ENCODE assay signal across 33 mouse cellular contexts in the genomic region with DNA sequence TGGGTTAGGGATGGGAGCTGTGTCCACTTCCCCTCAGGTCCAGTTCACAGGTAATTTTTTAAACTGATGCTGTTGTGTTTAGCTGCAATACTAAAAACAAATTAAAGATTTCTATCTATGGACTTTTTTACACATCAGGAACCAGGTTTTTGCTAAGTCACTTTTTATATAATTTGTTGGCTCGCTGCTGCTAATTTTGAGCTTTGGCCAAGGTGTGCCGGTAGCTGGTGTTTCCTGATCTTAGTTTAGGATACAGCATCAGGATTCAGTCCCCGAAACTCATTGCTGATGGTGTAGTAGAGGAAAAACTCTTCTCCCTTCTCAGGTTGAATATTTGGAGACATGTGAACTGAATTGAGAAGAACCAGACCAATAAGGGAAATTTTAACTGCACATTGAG.
DNase-seq lines count a peak whose midpoint lies in the region; ATAC-seq and TF ChIP-seq lines count a peak whose summit lies in the region.
"Had no signal": no experiment of that assay in that cellular context is flagged by ENCODE, and none has a peak within 500 bp of the region (broad histone marks: within the 10 kb centered on the region; RNA-seq: fewer than 3 reads in every experiment).

No protein-coding gene starts in this region.

- peaks cover 5% of the 10 kb centered on the region; the same call in 1 of the 2 replicates for H3K4me1 ChIP-seq in heart, embryonic 11.5 days (ENCODE audit: control insufficient read depth, insufficient read depth, low read length)
- peaks cover 10% of the 10 kb centered on the region for H3K4me1 ChIP-seq in kidney, adult 2 months (ENCODE audit: control insufficient read depth, insufficient read depth, low read length)
- H3K4me1 ChIP-seq in kidney, embryonic 15.5 days: no peaks in the 10 kb centered on the region
- peaks cover 55 to 60% of the 10 kb centered on the region in 2 experiments for H3K4me1 ChIP-seq in liver, embryonic 14.5 days (replicated peaks; ENCODE audit: control insufficient read depth in 2 of 2, insufficient read depth in 2 of 2, low read length in 1 of 2)
- H3K4me1 ChIP-seq: embryonic facial prominence, embryonic 12.5 days; hindbrain, embryonic 10.5 days; hindbrain, embryonic 15.5 days; limb, embryonic 12.5 days; midbrain, embryonic 12.5 days; neural tube, embryonic 12.5 days had no signal

- H3K36me3 ChIP-seq in heart, embryonic 11.5 days (ENCODE audit: control insufficient read depth, insufficient read depth, low read length): no peaks in the 10 kb centered on the region
- H3K36me3 ChIP-seq in kidney, adult 2 months (ENCODE audit: control insufficient read depth, insufficient read depth, low read length): no peaks in the 10 kb centered on the region
- H3K36me3 ChIP-seq in kidney, embryonic 15.5 days: no peaks in the 10 kb centered on the region
- peaks cover 45% of the 10 kb centered on the region for H3K36me3 ChIP-seq in liver, embryonic 14.5 days (replicated peaks; ENCODE audit: control insufficient read depth, insufficient read depth, low read depth)
- H3K36me3 ChIP-seq: embryonic facial prominence, embryonic 12.5 days; heart, embryonic 15.5 days; hindbrain, embryonic 10.5 days; hindbrain, embryonic 15.5 days; limb, embryonic 12.5 days; midbrain, embryonic 12.5 days; neural tube, embryonic 12.5 days had no signal

- TF ChIP-seq POLR2A in kidney, adult 2 months (IDR thresholded peaks at IDR 0.05; ENCODE audit: low read depth, low read length): no peak

- H3K9me3 ChIP-seq in heart, embryonic 11.5 days (replicated peaks; ENCODE audit: control insufficient read depth, low read length): no peaks in the 10 kb centered on the region
- no peaks in the 10 kb centered on the region for H3K9me3 ChIP-seq in kidney, embryonic 15.5 days (replicated peaks)
- H3K9me3 ChIP-seq in liver, embryonic 14.5 days (ENCODE audit: control insufficient read depth, low read length): no peaks in the 10 kb centered on the region
- H3K9me3 ChIP-seq: embryonic facial prominence, embryonic 12.5 days; heart, embryonic 15.5 days; hindbrain, embryonic 10.5 days; hindbrain, embryonic 15.5 days; limb, embryonic 12.5 days; megakaryocyte, embryonic 14.5 days; midbrain, embryonic 12.5 days; neural tube, embryonic 12.5 days had no signal

- TF ChIP-seq CTCF in kidney, adult 2 months (conservative IDR thresholded peaks at IDR 0.05; ENCODE audit: insufficient read depth, insufficient read length, low read depth, low read length): no peak
- no peak for TF ChIP-seq CTCF in liver, embryonic 14.5 days (IDR thresholded peaks at IDR 0.05; ENCODE audit: low read depth)

- H3K9ac ChIP-seq in heart, embryonic 11.5 days (ENCODE audit: low read depth, low read length): no peak overlapping the region
- no peak overlapping the region for H3K9ac ChIP-seq in kidney, embryonic 15.5 days
- H3K9ac ChIP-seq in liver, embryonic 14.5 days (replicated peaks): no peak overlapping the region
- H3K9ac ChIP-seq: embryonic facial prominence, embryonic 12.5 days; heart, embryonic 15.5 days; hindbrain, embryonic 15.5 days; limb, embryonic 12.5 days; midbrain, embryonic 12.5 days; neural tube, embryonic 12.5 days had no signal

- no peak overlapping the region for H3K4me2 ChIP-seq in heart, embryonic 11.5 days
- H3K4me2 ChIP-seq in kidney, embryonic 15.5 days: no peak overlapping the region
- H3K4me2 ChIP-seq in liver, embryonic 14.5 days (ENCODE audit: low read depth): peak overlapping the region; percentile 11
- H3K4me2 ChIP-seq: embryonic facial prominence, embryonic 12.5 days; heart, embryonic 15.5 days; hindbrain, embryonic 15.5 days; limb, embryonic 12.5 days; midbrain, embryonic 12.5 days; neural tube, embryonic 12.5 days had no signal

- no peak for TF ChIP-seq EP300 in liver, embryonic 14.5 days (IDR thresholded peaks at IDR 0.05; ENCODE audit: low read depth)

- H3K4me3 ChIP-seq in heart, embryonic 11.5 days (ENCODE audit: low read depth, low read length): no peak overlapping the region
- no peak overlapping the region for H3K4me3 ChIP-seq in kidney, adult 2 months (ENCODE audit: insufficient read depth, low read depth, low read length)
- no peak overlapping the region for H3K4me3 ChIP-seq in kidney, embryonic 15.5 days (replicated peaks)
- no peak overlapping the region for H3K4me3 ChIP-seq in liver, embryonic 14.5 days (ENCODE audit: insufficient read depth in 1 of 2, low read depth in 2 of 2, low read length in 2 of 2)
- H3K4me3 ChIP-seq: embryonic facial prominence, embryonic 12.5 days; heart, embryonic 15.5 days; hindbrain, embryonic 10.5 days; hindbrain, embryonic 15.5 days; layer of hippocampus, adult 2 months; left cerebral cortex, adult 2 months; limb, embryonic 12.5 days; megakaryocyte, embryonic 14.5 days; midbrain, embryonic 12.5 days; myocyte; neural tube, embryonic 12.5 days had no signal

- H3K27me3 ChIP-seq in heart, embryonic 11.5 days (ENCODE audit: control insufficient read depth, insufficient read depth, low read length): no peaks in the 10 kb centered on the region
- no peaks in the 10 kb centered on the region for H3K27me3 ChIP-seq in kidney, adult 2 months (replicated peaks; ENCODE audit: control insufficient read depth, insufficient read depth, low read length)
- H3K27me3 ChIP-seq in kidney, embryonic 15.5 days: no peaks in the 10 kb centered on the region
- H3K27me3 ChIP-seq in liver, embryonic 14.5 days (ENCODE audit: control insufficient read depth, insufficient read depth, low read length): no peaks in the 10 kb centered on the region
- H3K27me3 ChIP-seq: embryonic facial prominence, embryonic 12.5 days; heart, embryonic 15.5 days; hindbrain, embryonic 15.5 days; limb, embryonic 12.5 days; megakaryocyte, embryonic 14.5 days; midbrain, embryonic 12.5 days; neural tube, embryonic 12.5 days; Patski had no signal

- WGBS in heart, embryonic 11.5 days (ENCODE audit: insufficient replicate concordance): 92% methylated on average over 3 of the region's 3 CpGs
- WGBS in kidney, adult 2 months: 43% methylated on average over 3 of the region's 3 CpGs
- 94% methylated on average over 3 of the region's 3 CpGs for WGBS in kidney, embryonic 15.5 days
- 85% methylated on average over 3 of the region's 3 CpGs for WGBS in liver, embryonic 14.5 days (ENCODE audit: insufficient replicate concordance)

- peak; percentile 22 to 33 for DNase-seq in heart, adult 18-20 months
- peak; percentile 58 for DNase-seq in kidney, adult 2 months
- no peak for DNase-seq in kidney, adult 11 months
- DNase-seq in kidney, postnatal 36 days: peak; percentile 33 to 51
- DNase-seq in liver, embryonic 14.5 days (ENCODE audit: low read depth in 3 of 3, low spot score in 3 of 3): no peak
- DNase-seq in frontal cortex, postnatal 10 days (ENCODE audit: low spot score in 2 of 2): no peak
- DNase-seq: adrenal gland, postnatal 14 days; cerebellum, adult 11-12 months; cerebellum, adult 9-11 months; embryo, embryonic 11 days; lung, adult 18-20 months; lung, postnatal 4 days; right cerebral cortex, adult 18-20 months; spleen, adult 18-20 months; thymus, postnatal 14 days had no signal

- no peak overlapping the region for H3K27ac ChIP-seq in heart, embryonic 11.5 days (ENCODE audit: low read depth, low read length)
- H3K27ac ChIP-seq in kidney, adult 2 months (ENCODE audit: insufficient read depth, low read depth, low read length): no peak overlapping the region
- H3K27ac ChIP-seq in kidney, embryonic 15.5 days: no peak overlapping the region
- peak overlapping the region; percentile 46 for H3K27ac ChIP-seq in liver, embryonic 14.5 days
- H3K27ac ChIP-seq: embryonic facial prominence, embryonic 12.5 days; heart, embryonic 15.5 days; hindbrain, embryonic 10.5 days; hindbrain, embryonic 15.5 days; kidney, postnatal 0 days; layer of hippocampus, adult 2 months; left cerebral cortex, adult 2 months; limb, embryonic 12.5 days; midbrain, embryonic 12.5 days; neural tube, embryonic 12.5 days had no signal

- no peak for ATAC-seq in heart, embryonic 11.5 days (replicated peaks; ENCODE audit: insufficient number of reproducible peaks, low FRiP score, low TSS enrichment)
- no peak for ATAC-seq in kidney, embryonic 15.5 days (replicated peaks; ENCODE audit: low FRiP score)
- ATAC-seq in liver, embryonic 14.5 days (ENCODE audit: insufficient read depth): no peak
- ATAC-seq: forebrain, embryonic 14.5 days; inflammation-experienced regulatory T-cells, adult 6 months; lung, postnatal 0 days; Patski had no signal

Comparison
In these comparisons a context has a peak if more than half of its experiments do, and no peak if none do; other contexts are left out.
1. DNase-seq: peak in heart, adult 18-20 months (2 of 2), kidney, adult 2 months (single experiment) and kidney, postnatal 36 days (2 of 2); none in kidney, adult 11 months (single experiment), liver, embryonic 14.5 days (0 of 3) and frontal cortex, postnatal 10 days (0 of 2).